Mouse (Mus musculus) G1E (cell line): ENCODE data around the gene Setd2. TPM values are rescaled to one million over a fixed set of nuclear protein-coding genes. Genes with fewer than 3 reads are reported as not detected.
A peak's percentile ranks its signal among the peaks of the same experiment; 100 is the strongest.

ENCODE experiments used
- ATAC-seq: 2 replicates; pipeline ENCODE4 v1.8.0; 2016; ENCODE audit warnings: mild to moderate bottlenecking; ENCODE audit not compliant: insufficient number of reproducible peaks, poor library complexity, low FRiP score, severe bottlenecking; ENCODE audit errors: extremely low read depth
- DNase-seq: peaks from one replicate; pipeline ENCODE4 v3.0.0; 2012; ENCODE audit warnings: low spot score
- H3K27me3 ChIP-seq: 2 replicates; pipeline ENCODE4 v1.6.1; 2012; ENCODE audit warnings: mild to moderate bottlenecking, low read length, inconsistent platforms; ENCODE audit not compliant: insufficient read depth
- H3K36me3 ChIP-seq: replicated peaks from 2 replicates; pipeline ENCODE3; 2012; ENCODE audit warnings: mild to moderate bottlenecking, inconsistent platforms
- H3K4me1 ChIP-seq: 2 replicates; pipeline ENCODE4 v1.6.1; 2012; ENCODE audit warnings: low read depth, low read length, inconsistent platforms, mixed read lengths; ENCODE audit not compliant: insufficient read depth
- H3K4me3 ChIP-seq: 2 replicates; pipeline ENCODE4 v1.5.1; 2012; ENCODE audit warnings: low read depth, mild to moderate bottlenecking, inconsistent platforms, low read length, moderate library complexity, mixed read lengths
- H3K9me3 ChIP-seq: replicated peaks from 2 replicates; pipeline ENCODE4 v1.6.1; 2012; ENCODE audit warnings: inconsistent platforms
- CTCF ChIP-seq: IDR thresholded peaks from 2 replicates; pipeline ENCODE4 v1.5.1; 2012; ENCODE audit warnings: low read depth, low read length, inconsistent platforms, mixed read lengths
- GATA1 ChIP-seq: IDR thresholded peaks from 2 replicates; pipeline ENCODE4 v1.6.1; 2012; ENCODE audit warnings: borderline replicate concordance, low read length, inconsistent platforms, mixed read lengths
- GATA2 ChIP-seq: IDR thresholded peaks from 2 replicates; pipeline ENCODE4 v1.6.1; 2012; ENCODE audit warnings: low read depth, low read length, inconsistent platforms, borderline replicate concordance
- POLR2AphosphoS5 ChIP-seq: IDR thresholded peaks from 2 replicates; pipeline ENCODE4 v1.6.1; 2012; ENCODE audit warnings: low read depth, low read length, inconsistent platforms; ENCODE audit not compliant: insufficient replicate concordance
- TAL1 ChIP-seq: conservative IDR thresholded peaks from 2 replicates; pipeline ENCODE4 v1.6.1; 2012; ENCODE audit warnings: low read depth, low read length, inconsistent platforms, mixed read lengths
- polyA plus RNA-seq: library from polyadenylated mRNA; stranded (reverse); fragments of >175 nt; gene quantifications from 2 replicates; pipeline ENCODE4 v1.2.3, GENCODE M21; 2012
- total RNA-seq, 2 experiments: library from RNA; stranded (forward) in 1 of 2; stranded (reverse) in 1 of 2; fragments of 200-1000 nt in 1 of 2; fragments of >200 nt in 1 of 2; fragmentation: Nextera tagmentation in 1 of 2; gene quantifications; 2 replicates each; pipeline ENCODE4 v1.2.3; 2014 to 2017

The Setd2 gene
- total RNA-seq (2014; fragmentation: Nextera tagmentation) (220 and 221 TPM in 2 replicates), total RNA-seq (2017) (154 and 162 TPM in 2 replicates), polyA plus RNA-seq (9.4 and 20.1 TPM in 2 replicates)

DNA sequence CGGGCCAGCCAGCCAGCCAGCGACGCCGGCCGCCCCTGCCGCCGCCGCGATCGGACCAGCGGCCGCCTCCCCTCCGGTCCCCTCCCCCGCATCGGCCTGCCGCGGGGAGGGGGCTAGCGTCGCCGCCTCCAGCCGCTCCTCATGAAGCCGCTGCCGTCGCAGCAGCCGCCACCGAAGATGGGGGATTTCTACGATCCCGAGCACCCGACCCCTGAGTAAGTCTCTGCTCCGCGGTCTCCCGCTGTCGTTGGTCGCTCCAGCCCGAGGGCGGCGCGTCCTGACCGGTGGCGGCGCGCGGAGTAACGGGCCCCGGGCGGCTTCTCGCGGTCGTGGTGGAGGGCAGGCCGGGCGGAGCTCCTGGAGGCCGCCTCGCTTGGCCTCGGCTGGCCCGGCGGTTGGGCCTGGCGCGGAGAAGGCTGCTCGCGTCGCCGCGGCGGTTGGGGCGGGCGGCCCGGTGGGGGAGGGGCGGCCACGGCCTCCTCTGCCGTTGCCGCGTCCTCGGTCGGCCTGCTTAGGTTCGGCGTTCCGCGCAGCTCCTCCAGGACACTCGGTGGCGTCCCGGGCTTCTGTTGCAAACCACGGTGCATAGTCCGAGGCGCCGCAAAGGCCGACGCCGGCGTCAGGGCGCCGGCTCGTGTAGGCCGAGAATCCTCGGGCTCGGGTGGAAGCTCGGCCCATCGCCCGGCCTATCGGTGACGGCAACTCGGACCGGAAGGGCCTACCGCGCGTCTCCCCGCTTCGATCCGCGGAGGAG lies at the start of gene Setd2:
TSS of gene Setd2 (plus strand) at position 60 of the 754 bp plus-strand sequence.
- Histone ChIP-seq H3K4me1 (peaks cover 66% of the 10 kb centered on the region), H3K27me3 (no peaks in the 10 kb centered on the region), H3K36me3 (peaks cover 30% of the 10 kb centered on the region), H3K9me3 (no peaks in the 10 kb centered on the region), H3K4me3 (peak within 1 kb of the TSS; percentile 84)
- ATAC-seq (no peak), DNase-seq (peak; percentile 48)
- TF ChIP-seq POLR2AphosphoS5 (no peak), GATA2 (no peak), CTCF (no peak), GATA1 (no peak), TAL1 (no peak)

DNA sequence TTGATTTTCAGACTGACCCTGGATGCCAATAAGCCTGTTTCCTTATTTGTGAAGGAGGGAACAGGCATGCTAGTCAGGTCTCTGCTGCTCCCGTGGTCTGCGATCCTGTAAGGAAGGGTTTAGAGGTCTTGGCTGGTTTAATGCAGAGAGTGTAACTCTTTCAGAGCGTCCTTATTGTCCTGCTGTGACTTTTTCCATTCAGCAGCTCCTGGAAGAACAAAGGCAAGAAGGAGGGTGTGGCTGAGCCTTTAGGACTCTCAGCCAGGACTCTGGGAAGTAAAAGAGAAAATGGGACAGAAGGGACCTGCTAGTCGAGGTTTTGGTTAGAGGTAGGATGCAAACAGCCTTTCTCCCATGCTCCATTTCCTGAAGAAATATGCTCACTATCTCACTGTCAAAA lies 43.6 kb upstream of the Setd2 start:
- H3K4me3 ChIP-seq: no peak overlapping the region
- TF ChIP-seq GATA1: no peak
- no peaks in the 10 kb centered on the region for H3K36me3 ChIP-seq
- no peak for DNase-seq
- H3K27me3 ChIP-seq: peaks cover 33% of the 10 kb centered on the region
- H3K4me1 ChIP-seq: no peaks in the 10 kb centered on the region; the same call in 1 of the 2 replicates
- no peak for ATAC-seq
- H3K9me3 ChIP-seq: peaks cover 8% of the 10 kb centered on the region

DNA sequence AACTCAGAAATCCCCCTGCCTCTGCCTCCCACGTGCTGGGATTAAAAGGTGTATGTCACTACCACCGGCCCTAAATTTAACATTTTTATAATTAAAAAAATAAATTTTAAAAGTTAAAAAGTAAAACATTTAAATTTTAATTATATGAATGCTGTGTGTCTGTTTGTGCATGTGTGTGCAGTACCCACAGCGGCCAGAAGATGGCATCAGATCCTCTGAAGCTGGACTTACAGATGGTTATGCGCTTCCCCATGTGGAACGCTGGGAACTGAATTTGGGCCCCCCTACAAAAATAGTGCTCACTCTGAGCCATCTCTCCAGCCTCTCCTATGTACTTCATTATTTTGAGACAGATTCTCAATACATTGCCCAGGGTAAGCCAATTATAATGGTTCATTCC lies 41.5 kb upstream of the Setd2 start:
- no peak for ATAC-seq
- Histone ChIP-seq H3K4me3 (no peak overlapping the region), H3K4me1 (no peaks in the 10 kb centered on the region; the same call in 1 of the 2 replicates), H3K9me3 (peaks cover 8% of the 10 kb centered on the region), H3K27me3 (peaks cover 21% of the 10 kb centered on the region), H3K36me3 (no peaks in the 10 kb centered on the region)
- TF ChIP-seq TAL1: no peak
- TF ChIP-seq POLR2AphosphoS5: no peak
- TF ChIP-seq GATA2: no peak
- TF ChIP-seq CTCF: no peak
- no peak for TF ChIP-seq GATA1
- DNase-seq: no peak

DNA sequence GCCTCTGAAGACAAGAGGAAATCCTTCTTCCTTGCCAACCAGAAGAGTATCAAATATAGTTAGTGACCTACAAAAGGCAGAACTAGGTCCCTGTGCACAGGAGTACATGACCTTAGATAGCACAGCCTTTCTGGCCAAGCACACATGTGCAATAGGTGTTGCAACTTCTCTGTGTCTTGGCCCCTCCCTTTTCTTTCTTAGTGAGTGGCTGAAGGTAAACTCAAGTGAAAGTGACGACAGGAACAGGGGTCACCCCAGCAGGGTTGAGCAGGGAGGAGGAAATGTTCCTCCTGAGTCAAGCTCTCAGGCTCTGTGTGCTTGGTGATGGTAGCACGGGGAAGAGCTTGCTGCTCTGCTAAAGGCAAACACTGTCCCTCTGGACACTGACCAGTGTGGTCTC lies 6.7 kb upstream of the Setd2 start:
- Histone ChIP-seq H3K27me3 (peaks cover 3% of the 10 kb centered on the region; the same call in 1 of the 2 replicates), H3K36me3 (no peaks in the 10 kb centered on the region), H3K9me3 (no peaks in the 10 kb centered on the region), H3K4me3 (no peak overlapping the region), H3K4me1 (peaks cover 25% of the 10 kb centered on the region)
- DNase-seq: no peak
- TF ChIP-seq GATA1: no peak
- no peak for TF ChIP-seq POLR2AphosphoS5
- TF ChIP-seq TAL1: no peak
- no peak for TF ChIP-seq GATA2
- TF ChIP-seq CTCF: no peak
- no peak for ATAC-seq

DNA sequence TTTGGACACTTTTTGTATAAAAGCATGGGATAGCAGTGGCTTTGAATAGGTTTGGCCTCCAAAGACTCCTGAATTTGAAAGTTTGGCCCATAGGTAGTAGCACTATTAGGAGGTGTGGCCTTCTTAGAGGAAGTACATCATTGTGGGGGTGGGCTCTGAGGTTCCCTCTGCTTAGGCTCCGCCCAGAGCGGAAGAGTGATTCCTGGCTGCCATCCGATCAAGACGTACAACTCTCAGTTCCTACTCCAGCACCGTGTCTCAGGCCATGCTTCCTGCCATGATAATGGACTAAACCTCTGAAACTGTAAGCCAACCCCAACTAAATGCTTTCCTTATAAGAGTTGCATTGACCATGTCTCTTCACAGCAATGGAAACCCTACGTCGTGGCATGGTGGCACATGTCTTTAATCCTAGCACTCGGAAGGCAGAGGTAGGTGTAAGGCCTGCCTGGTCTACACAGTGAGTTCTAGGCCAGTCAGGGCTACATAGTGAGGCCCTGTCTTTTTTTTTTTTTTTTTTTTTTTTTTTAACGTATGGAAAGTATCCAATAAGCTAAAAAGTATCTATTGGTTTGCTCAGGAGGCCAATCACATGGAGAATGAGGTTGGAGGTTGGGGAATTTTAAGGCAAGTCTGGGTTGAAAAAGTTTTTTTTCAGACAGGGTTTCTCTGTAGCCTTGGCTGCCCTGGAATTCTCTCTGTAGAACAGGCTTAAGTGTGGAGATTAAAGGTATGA lies 3.2 kb upstream of the Setd2 start:
- peaks cover 3% of the 10 kb centered on the region; the same call in 1 of the 2 replicates for H3K27me3 ChIP-seq
- H3K9me3 ChIP-seq: no peaks in the 10 kb centered on the region
- peaks cover 41% of the 10 kb centered on the region for H3K4me1 ChIP-seq
- DNase-seq: peak; percentile 28
- H3K4me3 ChIP-seq: peak overlapping the region; percentile 69
- peak; percentile 67 for ATAC-seq
- TF ChIP-seq CTCF (no peak), POLR2AphosphoS5 (no peak), TAL1 (no peak), GATA2 (no peak), GATA1 (no peak)
- peaks cover 2% of the 10 kb centered on the region for H3K36me3 ChIP-seq

DNA sequence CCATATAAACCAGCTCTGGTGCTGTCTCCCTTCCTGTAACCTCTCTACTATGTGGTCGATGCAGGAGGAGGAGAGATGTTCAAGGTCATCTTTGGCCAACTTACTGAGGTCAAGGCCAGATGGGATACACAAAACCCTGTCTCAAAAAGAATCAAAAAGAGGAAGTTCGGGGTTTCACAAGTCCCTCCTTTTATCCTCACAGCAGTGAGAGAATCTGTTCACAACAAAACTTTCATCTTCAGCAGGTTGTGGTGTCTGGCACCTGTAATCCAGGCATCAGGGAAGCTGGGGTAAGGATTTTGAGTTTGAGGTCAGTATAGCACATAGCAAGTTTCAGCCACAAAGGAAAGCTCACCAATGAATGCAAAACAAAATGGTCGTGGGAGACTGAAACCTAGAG lies 1.7 kb upstream of the Setd2 start:
- no peaks in the 10 kb centered on the region for H3K27me3 ChIP-seq
- peaks cover 16% of the 10 kb centered on the region for H3K36me3 ChIP-seq
- peaks cover 55% of the 10 kb centered on the region for H3K4me1 ChIP-seq
- peak overlapping the region; percentile 13; the same call in 1 of the 2 replicates for H3K4me3 ChIP-seq
- TF ChIP-seq GATA2: no peak
- TF ChIP-seq CTCF: no peak
- no peak for TF ChIP-seq POLR2AphosphoS5
- no peak for TF ChIP-seq TAL1
- no peak for TF ChIP-seq GATA1
- H3K9me3 ChIP-seq: no peaks in the 10 kb centered on the region
- no peak for ATAC-seq
- no peak for DNase-seq
